Mouse (Mus musculus): ENCODE results near the gene Tmem248.

DNA sequence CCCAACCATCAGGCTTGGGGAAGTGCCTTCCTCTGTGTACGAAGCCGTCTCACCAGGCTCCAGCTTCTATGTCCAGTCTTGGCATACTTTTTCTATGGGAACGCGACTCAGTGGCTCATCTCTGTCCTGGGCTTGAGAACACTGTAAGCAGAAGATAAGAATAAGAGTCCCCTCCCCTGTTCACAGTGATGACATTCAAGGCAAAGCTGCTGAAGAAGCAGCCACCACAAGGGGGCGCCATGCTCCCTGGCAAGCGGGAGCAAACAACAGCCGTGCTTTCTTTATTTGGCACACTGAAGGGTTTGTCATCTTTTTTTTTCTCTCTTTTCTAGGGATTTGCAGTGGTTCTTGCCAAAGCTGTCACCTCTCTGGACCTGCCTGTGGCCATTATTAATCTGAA is 49.8 kb downstream of the Tmem248 start:
- peak; percentile 10 for TF ChIP-seq CTCF (IDR thresholded peaks at IDR 0.05; ENCODE audit: control insufficient read depth, insufficient read depth, insufficient read length)
- no peak for TF ChIP-seq MYOG (IDR thresholded peaks at IDR 0.05; ENCODE audit: control insufficient read depth, extremely low read depth, insufficient read length)
- TF ChIP-seq MAX (IDR thresholded peaks at IDR 0.05): no peak
- no peak for TF ChIP-seq FOSL1 (IDR thresholded peaks at IDR 0.05; ENCODE audit: insufficient read depth, low read length, poor library complexity, severe bottlenecking)
- no peak for TF ChIP-seq USF1 (IDR thresholded peaks at IDR 0.05; ENCODE audit: low read depth)
- no peak for TF ChIP-seq MYOD1 (IDR thresholded peaks at IDR 0.05; ENCODE audit: control insufficient read depth, insufficient read length, low read depth)
